Mouse (Mus musculus) ES-Bruce4 (cell line): ENCODE data around the gene Pdxp. TPM values are rescaled to one million over a fixed set of nuclear protein-coding genes. Genes with fewer than 3 reads are reported as not detected.

Experiments used
- H3K27ac ChIP-seq: 2 replicates; pipeline ENCODE4 v1.5.1; 2012; ENCODE audit warnings: low read length, inconsistent platforms; ENCODE audit not compliant: insufficient read depth
- H3K27me3 ChIP-seq: 2 replicates; pipeline ENCODE4 v1.6.1; 2012; ENCODE audit warnings: mild to moderate bottlenecking, low read length, inconsistent platforms; ENCODE audit not compliant: control insufficient read depth, poor library complexity, insufficient read depth, severe bottlenecking
- H3K36me3 ChIP-seq: 2 replicates; pipeline ENCODE4 v1.6.1; 2012; ENCODE audit warnings: inconsistent platforms, mild to moderate bottlenecking, low read length, moderate library complexity; ENCODE audit not compliant: control insufficient read depth, poor library complexity, insufficient read depth, severe bottlenecking
- H3K4me1 ChIP-seq: one replicate; pipeline ENCODE4 v1.8.1; 2011; ENCODE audit warnings: low read length; ENCODE audit not compliant: control insufficient read depth, insufficient read depth
- H3K4me3 ChIP-seq: 2 replicates; pipeline ENCODE4 v1.5.1; 2011; ENCODE audit warnings: low read depth, mild to moderate bottlenecking, low read length
- H3K9ac ChIP-seq: 2 replicates; pipeline ENCODE4 v1.6.1; 2012; ENCODE audit warnings: low read depth, mild to moderate bottlenecking, inconsistent platforms; ENCODE audit not compliant: poor library complexity, severe bottlenecking
- H3K9me3 ChIP-seq: replicated peaks from 2 replicates; pipeline ENCODE4 v1.6.1; 2012; ENCODE audit warnings: mild to moderate bottlenecking, low read length, inconsistent platforms; ENCODE audit not compliant: control insufficient read depth, poor library complexity, insufficient read depth, severe bottlenecking
- CTCF ChIP-seq: IDR thresholded peaks from one replicate; pipeline ENCODE4 v1.8.1; 2011; ENCODE audit warnings: low read depth, low read length
- EP300 ChIP-seq: IDR thresholded peaks from 2 replicates; pipeline ENCODE4 v1.6.1; 2011; ENCODE audit warnings: low read depth, low read length; ENCODE audit not compliant: insufficient read depth
- POLR2A ChIP-seq: IDR thresholded peaks from one replicate; pipeline ENCODE4 v1.8.1; 2011; ENCODE audit warnings: low read length; ENCODE audit not compliant: insufficient read depth
- polyA plus RNA-seq: library from polyadenylated mRNA; stranded (reverse); fragments of >200 nt; gene quantifications from 2 replicates; pipeline ENCODE4 v1.2.4, GENCODE M21; 2011; ENCODE audit warnings: low read depth; ENCODE audit not compliant: missing spikeins, insufficient read depth, insufficient read length

Pdxp gene
- polyA plus RNA-seq, 1 experiment = 22.8 TPM

- H3K36me3 ChIP-seq = peaks cover 4% of the 10 kb centered on the region; the same call in 1 of the 2 replicates
- peaks cover 6% of the 10 kb centered on the region for H3K4me1 ChIP-seq
- H3K9me3 ChIP-seq = no peaks in the 10 kb centered on the region
- H3K9ac ChIP-seq = no peak overlapping the region
- no peak overlapping the region for H3K4me3 ChIP-seq
- H3K27ac ChIP-seq = peak overlapping the region; percentile 53
- TF ChIP-seq EP300 = peak; percentile 84
- TF ChIP-seq CTCF = no peak
- no peaks in the 10 kb centered on the region for H3K27me3 ChIP-seq
These were observed 17.6 kb upstream of the Pdxp start for GRCm38 (mm10) chr15:78896149-78896548.

- no peaks in the 10 kb centered on the region for H3K9me3 ChIP-seq
- peak overlapping the region; percentile 64 for H3K27ac ChIP-seq
- H3K36me3 ChIP-seq = no peaks in the 10 kb centered on the region
- H3K9ac ChIP-seq = no peak overlapping the region
- H3K4me1 ChIP-seq = peaks cover 6% of the 10 kb centered on the region
- TF ChIP-seq EP300 (0 out of 2 replicates have a peak, but pooled peaks have one; percentile 40), CTCF (no peak)
- H3K27me3 ChIP-seq = no peaks in the 10 kb centered on the region
- peak overlapping the region; percentile 12; the same call in 1 of the 2 replicates for H3K4me3 ChIP-seq
These were observed 16.2 kb upstream of the Pdxp start for GRCm38 (mm10) chr15:78897488-78897887.

DNA sequence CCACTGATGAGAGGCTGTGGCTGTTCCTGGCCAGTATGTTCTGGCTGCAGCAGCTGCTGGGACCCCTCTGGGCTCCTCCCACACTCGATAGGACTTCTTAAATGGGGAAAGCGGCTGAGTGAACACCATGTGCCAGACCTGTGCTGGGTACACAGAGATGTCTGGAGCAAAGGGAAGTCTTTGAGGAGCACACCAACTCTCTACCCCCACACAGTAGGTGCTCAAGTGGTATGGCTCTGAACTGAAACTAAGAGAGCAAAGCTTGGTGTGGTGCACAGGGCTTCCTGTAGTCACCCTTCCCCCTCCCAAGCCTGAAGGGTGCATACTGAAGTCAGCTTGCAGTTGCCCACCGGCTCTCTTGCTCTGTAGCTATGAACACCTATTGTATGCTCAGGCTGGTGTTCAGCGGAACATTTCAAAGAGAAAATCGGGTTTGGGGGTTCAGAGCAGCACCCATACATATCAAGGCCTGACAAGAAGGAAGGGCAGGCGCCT lies 15.2 kb upstream of the Pdxp start:
- Histone ChIP-seq H3K9me3 (no peaks in the 10 kb centered on the region), H3K36me3 (no peaks in the 10 kb centered on the region), H3K27ac (no peak overlapping the region), H3K27me3 (no peaks in the 10 kb centered on the region), H3K9ac (no peak overlapping the region), H3K4me1 (peaks cover 6% of the 10 kb centered on the region), H3K4me3 (no peak overlapping the region; the same call in 1 of the 2 replicates)
- TF ChIP-seq POLR2A (no peak), EP300 (no peak), CTCF (no peak)

DNA sequence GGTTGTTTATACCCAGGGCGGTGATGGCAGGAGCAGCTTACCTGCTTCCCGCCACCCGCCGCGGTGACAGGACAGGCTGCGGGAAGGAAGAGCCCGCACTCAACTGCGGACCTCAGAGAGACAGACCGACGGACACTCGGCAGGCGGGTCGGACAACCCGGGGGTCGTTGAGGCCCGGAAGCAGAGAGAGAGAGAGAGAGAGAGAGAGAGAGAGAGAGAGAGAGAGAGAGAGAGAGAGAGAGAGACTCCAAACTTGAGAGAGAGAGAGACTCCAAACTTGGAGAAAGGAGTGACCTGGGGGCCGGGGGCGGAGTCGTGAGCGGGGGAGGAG lies 14.3 kb upstream of the Pdxp start, which contains the start of gene Gm49510:
Gm49510 (plus strand) TSS at position 259 of the 331 bp plus-strand sequence.
- TF ChIP-seq CTCF (no peak), EP300 (no peak), POLR2A (no peak)
- Histone ChIP-seq H3K36me3 (no peaks in the 10 kb centered on the region), H3K4me3 (peak within 1 kb of the TSS; percentile 79), H3K9ac (peak within 1 kb of the TSS; percentile 45), H3K27me3 (no peaks in the 10 kb centered on the region), H3K4me1 (peaks cover 6% of the 10 kb centered on the region), H3K27ac (no peak within 1 kb of the TSS), H3K9me3 (no peaks in the 10 kb centered on the region)

DNA sequence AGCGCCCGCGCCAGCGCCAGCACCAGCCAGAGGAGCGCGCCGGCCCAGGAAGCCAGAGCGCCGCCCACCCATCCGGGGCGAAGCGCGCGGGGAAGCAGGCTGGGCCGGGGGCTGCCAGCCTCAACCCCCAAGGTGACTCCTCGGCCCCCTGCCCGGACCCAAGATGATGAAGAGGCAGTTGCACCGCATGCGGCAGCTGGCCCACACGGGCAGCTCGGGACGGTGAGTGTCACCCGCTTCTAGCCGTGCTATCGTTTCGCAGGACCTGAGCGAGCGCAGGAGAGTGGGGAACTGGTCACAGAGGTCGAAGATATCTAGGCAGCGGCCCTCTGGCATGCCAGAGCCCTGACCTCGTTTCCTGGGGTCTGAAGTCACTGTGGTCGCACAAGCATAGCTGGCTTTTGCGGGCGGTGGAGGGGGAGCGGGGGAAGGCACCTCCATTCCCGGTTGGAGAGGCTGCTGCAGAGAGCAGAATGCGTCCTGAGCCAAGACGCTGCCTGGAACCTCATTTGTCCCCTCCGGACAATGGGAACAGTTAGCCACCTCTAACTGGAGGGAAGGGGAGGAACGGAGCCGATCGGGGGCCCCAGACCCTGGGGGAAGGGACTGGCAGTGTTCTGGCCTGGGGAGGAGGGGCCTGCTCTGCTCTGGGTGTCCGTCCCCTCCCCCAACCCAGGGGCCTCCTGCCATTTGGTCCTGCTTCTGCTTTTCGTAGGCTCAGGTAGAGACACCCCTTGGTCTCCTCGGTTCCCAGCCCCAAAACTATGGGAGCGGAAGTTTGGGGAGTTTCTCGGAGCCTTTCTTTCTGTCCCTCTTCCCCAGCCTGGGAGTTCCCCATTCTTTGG lies 13.8 kb upstream of the Pdxp start, which contains the start of gene Sh3bp1:
Sh3bp1 (plus strand) TSS at position 29 of the 845 bp plus-strand sequence.
- H3K4me1 ChIP-seq = peaks cover 6% of the 10 kb centered on the region

More for the DNA sequence above, 13.8 kb upstream of the Pdxp start, which contains the start of gene Sh3bp1:
- Histone ChIP-seq H3K4me3 (peak within 1 kb of the TSS; percentile 79), H3K27ac (no peak within 1 kb of the TSS), H3K9ac (peak within 1 kb of the TSS; percentile 45), H3K9me3 (no peaks in the 10 kb centered on the region), H3K36me3 (no peaks in the 10 kb centered on the region), H3K27me3 (no peaks in the 10 kb centered on the region)
- TF ChIP-seq POLR2A (no peak), EP300 (no peak), CTCF (no peak)
